Mouse (Mus musculus) heart, adult 2 months (tissue): ENCODE measurements around the gene Tsen2.

Experiments used
- CTCF ChIP-seq: fragments of 200-600 bp; IDR thresholded peaks from 2 replicates; pipeline ENCODE4 v1.8.1; 2022; ENCODE audit warnings: antibody characterized with exemption, mild to moderate bottlenecking, moderate library complexity
- EP300 ChIP-seq: fragments of 200-500 bp; IDR thresholded peaks from 2 replicates; pipeline ENCODE4 v1.6.1; 2011; ENCODE audit warnings: low read depth, low read length, control low read depth; ENCODE audit not compliant: insufficient read depth
- POLR2A ChIP-seq: fragments of 200-500 bp; IDR thresholded peaks from 2 replicates; pipeline ENCODE4 v1.6.1; 2011; ENCODE audit warnings: mild to moderate bottlenecking, low read depth, low read length, control low read depth; ENCODE audit not compliant: insufficient read depth

GRCm38 (mm10) chr6:115511447-115511846, 33.0 kb upstream of the Tsen2 start:
- TF ChIP-seq CTCF = no peak
- no peak for TF ChIP-seq POLR2A
- TF ChIP-seq EP300 = no peak
